Mouse (Mus musculus): ENCODE measurements around the gene D230025D16Rik. TPM values are rescaled to one million over a fixed set of nuclear protein-coding genes. Genes with fewer than 3 reads are reported as not detected.
"Not testable (repeated sequence)": the region's sequence is repeated elsewhere in the genome, so short reads cannot be mapped to it uniquely, and the experiment has no call there.

D230025D16Rik gene
- polyA plus RNA-seq, 1 experiment from 2014 or later = 14.8 TPM

GRCm38 (mm10) chr8:105223850-105224249 lies 1.1 kb upstream of the D230025D16Rik start:
- TF ChIP-seq CTCF (IDR thresholded peaks at IDR 0.05; ENCODE audit: low read depth) = no peak
- H3K4me2 ChIP-seq (replicated peaks; ENCODE audit: low read depth) = peak overlapping the region; percentile 78
- no peak for ATAC-seq
- no peaks in the 10 kb centered on the region for H3K27me3 ChIP-seq (replicated peaks; ENCODE audit: control insufficient read depth, insufficient read depth, low read length)
- H3K36me3 ChIP-seq (ENCODE audit: control insufficient read depth, insufficient read depth) = no peaks in the 10 kb centered on the region
- WGBS = 76% methylated on average over 7 of the region's 7 CpGs
- no peak overlapping the region for H3K27ac ChIP-seq (ENCODE audit: low read depth, low read length)
- no peak overlapping the region for H3K4me3 ChIP-seq (ENCODE audit: low read depth, low read length)
- no peaks in the 10 kb centered on the region for H3K9me3 ChIP-seq (ENCODE audit: control insufficient read depth)
- H3K9ac ChIP-seq (ENCODE audit: low read depth, low read length) = no peak overlapping the region
- H3K4me1 ChIP-seq (replicated peaks; ENCODE audit: control insufficient read depth, insufficient read depth, low read length) = peaks cover 12% of the 10 kb centered on the region; the same call in 1 of the 2 replicates

- Histone ChIP-seq H3K4me2 (replicated peaks; ENCODE audit: low read depth) (peak overlapping the region; percentile 78), H3K27me3 (replicated peaks; ENCODE audit: control insufficient read depth, insufficient read depth, low read length) (no peaks in the 10 kb centered on the region), H3K9ac (ENCODE audit: low read depth, low read length) (peak overlapping the region; percentile 88), H3K36me3 (ENCODE audit: control insufficient read depth, insufficient read depth) (no peaks in the 10 kb centered on the region), H3K27ac (ENCODE audit: low read depth, low read length) (peak overlapping the region; percentile 88), H3K9me3 (ENCODE audit: control insufficient read depth) (no peaks in the 10 kb centered on the region), H3K4me3 (ENCODE audit: low read depth, low read length) (peak overlapping the region; percentile 92), H3K4me1 (replicated peaks; ENCODE audit: control insufficient read depth, insufficient read depth, low read length) (peaks cover 12% of the 10 kb centered on the region; the same call in 1 of the 2 replicates)
- under 1% methylated on average over 27 of the region's 27 CpGs for WGBS
- TF ChIP-seq CTCF (IDR thresholded peaks at IDR 0.05; ENCODE audit: low read depth) = no peak
- ATAC-seq = no peak
Measured at GRCm38 (mm10) chr8:105225272-105225593, 288 bp downstream of the D230025D16Rik start.

- Histone ChIP-seq H3K27me3 (replicated peaks; ENCODE audit: control insufficient read depth, insufficient read depth, low read length) (no peaks in the 10 kb centered on the region), H3K4me2 (replicated peaks; ENCODE audit: low read depth) (peak overlapping the region; percentile 78), H3K4me3 (ENCODE audit: low read depth, low read length) (peak overlapping the region; percentile 92), H3K4me1 (replicated peaks; ENCODE audit: control insufficient read depth, insufficient read depth, low read length) (peaks cover 12% of the 10 kb centered on the region; the same call in 1 of the 2 replicates), H3K9ac (ENCODE audit: low read depth, low read length) (peak overlapping the region; percentile 88), H3K36me3 (ENCODE audit: control insufficient read depth, insufficient read depth) (no peaks in the 10 kb centered on the region), H3K27ac (ENCODE audit: low read depth, low read length) (0 out of 2 replicates have a peak overlapping the region, but pooled peaks have one; percentile 88), H3K9me3 (ENCODE audit: control insufficient read depth) (no peaks in the 10 kb centered on the region)
- peak; percentile 11; the same call in 1 of the 2 replicates for ATAC-seq
- 4% methylated on average over 6 of the region's 6 CpGs for WGBS
- TF ChIP-seq CTCF (IDR thresholded peaks at IDR 0.05; ENCODE audit: low read depth) = no peak
Measured at GRCm38 (mm10) chr8:105225917-105226316, 972 bp downstream of the D230025D16Rik start.

GRCm38 (mm10) chr8:105231503-105232320 lies 6.8 kb downstream of the D230025D16Rik start:
- Histone ChIP-seq H3K27ac (ENCODE audit: low read depth, low read length) (peak overlapping the region; percentile 41), H3K4me3 (ENCODE audit: low read depth, low read length) (no peak overlapping the region), H3K4me2 (replicated peaks; ENCODE audit: low read depth) (no peak overlapping the region), H3K9ac (ENCODE audit: low read depth, low read length) (no peak overlapping the region), H3K4me1 (replicated peaks; ENCODE audit: control insufficient read depth, insufficient read depth, low read length) (no peaks in the 10 kb centered on the region), H3K9me3 (ENCODE audit: control insufficient read depth) (no peaks in the 10 kb centered on the region), H3K36me3 (ENCODE audit: control insufficient read depth, insufficient read depth) (peaks cover 8% of the 10 kb centered on the region), H3K27me3 (replicated peaks; ENCODE audit: control insufficient read depth, insufficient read depth, low read length) (no peaks in the 10 kb centered on the region)
- 78% methylated on average over 12 of the region's 12 CpGs for WGBS
- TF ChIP-seq CTCF (IDR thresholded peaks at IDR 0.05; ENCODE audit: low read depth) = no peak
- ATAC-seq = no peak

GRCm38 (mm10) chr8:105232321-105232693 lies 7.4 kb downstream of the D230025D16Rik start:
- not testable (repeated sequence) for H3K27me3 ChIP-seq (replicated peaks; ENCODE audit: control insufficient read depth, insufficient read depth, low read length); H3K27ac ChIP-seq (ENCODE audit: low read depth, low read length); H3K4me1 ChIP-seq (replicated peaks; ENCODE audit: control insufficient read depth, insufficient read depth, low read length); H3K9me3 ChIP-seq (ENCODE audit: control insufficient read depth); H3K4me3 ChIP-seq (ENCODE audit: low read depth, low read length); ATAC-seq; H3K9ac ChIP-seq (ENCODE audit: low read depth, low read length); H3K36me3 ChIP-seq (ENCODE audit: control insufficient read depth, insufficient read depth); H3K4me2 ChIP-seq (replicated peaks; ENCODE audit: low read depth)
- WGBS = 90% methylated on average over 4 of the region's 4 CpGs

GRCm38 (mm10) chr8:105233126-105233935 lies 8.4 kb downstream of the D230025D16Rik start:
- Histone ChIP-seq H3K27me3 (replicated peaks; ENCODE audit: control insufficient read depth, insufficient read depth, low read length) (no peaks in the 10 kb centered on the region), H3K4me3 (ENCODE audit: low read depth, low read length) (no peak overlapping the region), H3K4me2 (replicated peaks; ENCODE audit: low read depth) (no peak overlapping the region), H3K9me3 (ENCODE audit: control insufficient read depth) (no peaks in the 10 kb centered on the region), H3K36me3 (ENCODE audit: control insufficient read depth, insufficient read depth) (peaks cover 12% of the 10 kb centered on the region), H3K27ac (ENCODE audit: low read depth, low read length) (no peak overlapping the region), H3K9ac (ENCODE audit: low read depth, low read length) (no peak overlapping the region), H3K4me1 (replicated peaks; ENCODE audit: control insufficient read depth, insufficient read depth, low read length) (no peaks in the 10 kb centered on the region)
- ATAC-seq = no peak
- no peak for TF ChIP-seq CTCF (IDR thresholded peaks at IDR 0.05; ENCODE audit: low read depth)
- WGBS = 25% methylated on average over 1 of the region's 1 CpGs
